Mouse (Mus musculus) embryonic facial prominence, embryonic 15.5 days (tissue): ENCODE measurements around the gene Ifnar1. TPM values are rescaled to one million over a fixed set of nuclear protein-coding genes. Genes with fewer than 3 reads are reported as not detected.

Experiments
- ATAC-seq: fragments of 200-750 bp; cut with Nextera tagmentation; 2 replicates; pipeline ENCODE4 v1.8.0; 2017; ENCODE audit warnings: low read depth, moderate TSS enrichment; ENCODE audit not compliant: insufficient number of reproducible peaks, low FRiP score, low TSS enrichment
- H3K27ac ChIP-seq: fragments of 300-500 bp; sonication (generic); replicated peaks from 2 replicates; pipeline ENCODE4 v1.5.1; 2015; ENCODE audit warnings: mild to moderate bottlenecking, inconsistent platforms
- H3K27me3 ChIP-seq: fragments of 300-500 bp; sonication (generic); 2 replicates; pipeline ENCODE4 v1.6.1; 2015; ENCODE audit warnings: inconsistent platforms
- H3K36me3 ChIP-seq: fragments of 300-500 bp; sonication (generic); 2 replicates; pipeline ENCODE4 v1.6.1; 2015; ENCODE audit warnings: mild to moderate bottlenecking, inconsistent platforms
- H3K4me1 ChIP-seq: fragments of 300-500 bp; sonication (generic); 2 replicates; pipeline ENCODE4 v1.6.1; 2015; ENCODE audit warnings: inconsistent platforms
- H3K4me2 ChIP-seq: fragments of 300-500 bp; sonication (generic); replicated peaks from 2 replicates; pipeline ENCODE4 v1.6.1; 2015; ENCODE audit warnings: mild to moderate bottlenecking, inconsistent platforms
- H3K4me3 ChIP-seq: fragments of 300-500 bp; sonication (generic); replicated peaks from 2 replicates; pipeline ENCODE4 v1.5.1; 2015; ENCODE audit warnings: mild to moderate bottlenecking, inconsistent platforms
- H3K9ac ChIP-seq: fragments of 300-500 bp; sonication (generic); 2 replicates; pipeline ENCODE4 v1.6.1; 2015; ENCODE audit warnings: inconsistent platforms
- H3K9me3 ChIP-seq: fragments of 300-500 bp; sonication (generic); replicated peaks from 2 replicates; pipeline ENCODE4 v1.6.1; 2016; ENCODE audit warnings: inconsistent platforms
- WGBS: fragments of 180-500 bp; shearing (Covaris S2); methylation state at CpG from one replicate; pipeline ENCODE4 v1.1.7; 2015; 5-methylcytosine and 5-hydroxymethylcytosine counted together
- polyA plus RNA-seq: library from polyadenylated mRNA; unstranded; fragments of >200 nt; fragmentation: Nextera tagmentation; extraction: Ambion mirVana; gene quantifications from 2 replicates; pipeline ENCODE4 v1.2.1, GENCODE M21; 2015

The Ifnar1 gene
- polyA plus RNA-seq, 1 experiment from 2014 or later = 57.4 TPM

DNA sequence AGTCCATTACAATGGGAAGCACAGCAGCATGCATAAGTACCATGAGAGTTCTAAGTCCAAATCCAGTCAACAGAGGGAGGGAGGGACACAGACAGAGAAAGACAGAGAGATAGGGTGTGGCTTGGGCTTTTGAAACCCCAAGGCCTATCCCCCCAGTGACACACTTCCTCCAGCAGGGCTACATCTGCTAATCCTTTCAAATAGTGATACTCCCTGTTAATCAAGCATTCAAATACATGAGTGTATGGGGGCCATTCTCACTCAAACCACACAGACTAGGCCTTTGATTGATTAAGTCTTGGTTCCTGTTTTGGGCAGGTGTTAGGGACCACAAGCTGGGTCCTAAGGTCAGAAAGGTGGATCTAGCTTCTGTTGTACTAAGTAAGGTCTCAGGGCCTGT, 4.5 kb upstream of the Ifnar1 start:
- Histone ChIP-seq H3K9me3 (no peaks in the 10 kb centered on the region), H3K9ac (no peak overlapping the region), H3K4me2 (no peak overlapping the region), H3K4me1 (no peaks in the 10 kb centered on the region), H3K36me3 (no peaks in the 10 kb centered on the region), H3K27me3 (no peaks in the 10 kb centered on the region), H3K27ac (no peak overlapping the region), H3K4me3 (no peak overlapping the region)
- no peak for ATAC-seq

DNA sequence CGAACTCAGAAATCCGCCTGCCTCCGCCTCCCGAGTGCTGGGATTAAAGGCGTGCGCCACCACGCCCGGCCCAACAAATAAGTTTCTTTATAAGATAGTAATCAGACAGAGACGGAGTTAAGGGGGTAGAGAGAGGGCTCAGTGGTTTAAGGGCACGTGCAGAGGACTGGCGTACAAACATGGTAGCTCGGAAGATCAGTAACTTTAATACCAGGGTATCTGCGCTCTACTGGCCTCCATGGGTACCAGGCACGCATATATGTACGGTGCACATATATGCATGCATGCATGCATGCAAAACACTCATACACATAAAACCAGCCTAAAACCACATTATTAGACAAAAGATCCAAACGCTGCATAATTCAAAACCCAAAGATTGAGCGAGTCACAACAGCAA, 651 bp upstream of the Ifnar1 start:
- Histone ChIP-seq H3K4me2 (peak overlapping the region; percentile 65), H3K27ac (peak overlapping the region; percentile 97), H3K9ac (peak overlapping the region; percentile 42), H3K36me3 (0 out of 2 replicates have a peak, but pooled peaks cover 5% of the 10 kb centered on the region), H3K4me3 (peak overlapping the region; percentile 90), H3K27me3 (no peaks in the 10 kb centered on the region), H3K9me3 (no peaks in the 10 kb centered on the region), H3K4me1 (peaks cover 8% of the 10 kb centered on the region)
- WGBS = 50% methylated on average over 17 of the region's 17 CpGs
- ATAC-seq = no peak

DNA sequence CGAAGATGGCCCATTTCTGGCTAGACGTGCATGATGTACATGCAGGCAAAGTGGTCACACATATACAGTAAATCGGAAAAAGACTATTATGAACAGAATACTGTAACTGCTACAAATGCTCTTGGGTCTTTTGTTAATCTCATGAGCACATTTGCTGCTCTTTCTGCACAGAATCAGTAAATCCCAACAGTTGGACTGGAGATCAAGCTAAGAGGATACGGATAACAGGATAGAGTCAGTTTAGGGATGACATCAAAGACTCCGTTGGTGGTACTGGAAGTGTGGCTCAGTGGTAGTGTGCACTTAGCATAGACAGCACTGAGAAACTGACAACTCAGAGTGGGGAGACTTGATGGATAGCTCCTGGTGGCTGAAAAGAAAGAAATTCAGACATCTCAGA, 803 bp downstream of the Ifnar1 start:
- Histone ChIP-seq H3K9me3 (no peaks in the 10 kb centered on the region), H3K4me1 (peaks cover 8% of the 10 kb centered on the region), H3K36me3 (peaks cover 19% of the 10 kb centered on the region), H3K27ac (peak overlapping the region; percentile 97), H3K4me3 (peak overlapping the region; percentile 90), H3K27me3 (no peaks in the 10 kb centered on the region), H3K9ac (peak overlapping the region; percentile 89), H3K4me2 (peak overlapping the region; percentile 65)
- WGBS = 19% methylated on average over 5 of the region's 5 CpGs
- no peak for ATAC-seq

DNA sequence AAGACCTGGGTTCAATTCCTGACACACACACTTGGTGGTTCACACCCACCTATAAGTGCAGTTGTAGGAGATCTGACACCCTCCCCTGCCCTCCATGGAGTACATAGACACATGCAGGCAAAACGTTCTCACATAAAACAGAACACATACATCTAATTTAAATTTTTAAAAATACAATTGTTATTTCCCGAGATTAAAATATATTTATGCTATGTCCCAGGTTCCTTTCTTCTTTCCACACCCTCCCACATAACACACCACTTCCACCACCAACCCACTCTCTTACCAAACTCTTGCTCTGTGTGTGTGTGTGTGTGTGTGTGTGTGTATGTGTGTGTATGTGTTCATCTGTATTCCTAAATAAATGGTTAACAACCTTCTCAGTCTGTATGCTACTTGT, 3.0 kb downstream of the Ifnar1 start:
- no peak overlapping the region for H3K27ac ChIP-seq
- H3K9ac ChIP-seq = no peak overlapping the region
- H3K27me3 ChIP-seq = no peaks in the 10 kb centered on the region
- H3K4me2 ChIP-seq = no peak overlapping the region
- no peaks in the 10 kb centered on the region for H3K9me3 ChIP-seq
- no peak for ATAC-seq
- peaks cover 38% of the 10 kb centered on the region for H3K36me3 ChIP-seq
- peaks cover 8% of the 10 kb centered on the region for H3K4me1 ChIP-seq
- no peak overlapping the region for H3K4me3 ChIP-seq
- WGBS = 77% methylated on average over 2 of the region's 2 CpGs

DNA sequence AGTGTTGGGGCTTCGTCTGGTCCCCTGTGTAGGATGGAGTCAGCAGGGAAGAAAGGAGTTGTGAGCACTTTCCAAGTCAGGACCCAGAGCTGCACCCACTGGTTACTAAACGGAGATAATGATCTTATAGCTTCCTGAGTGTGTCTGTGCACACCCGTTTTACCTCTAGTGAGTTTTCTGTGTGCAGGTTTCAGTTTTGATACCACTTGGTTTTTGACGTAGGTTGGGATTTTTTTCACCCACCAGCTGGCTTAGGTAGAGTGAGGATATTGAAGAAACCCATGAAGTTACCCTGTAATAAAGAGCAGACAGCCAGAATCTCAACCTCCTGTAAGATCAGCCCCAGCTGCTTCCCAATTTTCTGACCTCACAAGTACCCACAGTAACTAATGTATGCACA, 5.9 kb downstream of the Ifnar1 start:
- no peak for ATAC-seq
- 89% methylated on average over 4 of the region's 4 CpGs for WGBS
- peaks cover 59% of the 10 kb centered on the region for H3K36me3 ChIP-seq
- no peak overlapping the region for H3K9ac ChIP-seq
- no peaks in the 10 kb centered on the region for H3K9me3 ChIP-seq
- H3K4me1 ChIP-seq = peaks cover 5% of the 10 kb centered on the region
- no peak overlapping the region for H3K27ac ChIP-seq
- H3K27me3 ChIP-seq = no peaks in the 10 kb centered on the region
- H3K4me3 ChIP-seq = no peak overlapping the region
- no peak overlapping the region for H3K4me2 ChIP-seq

DNA sequence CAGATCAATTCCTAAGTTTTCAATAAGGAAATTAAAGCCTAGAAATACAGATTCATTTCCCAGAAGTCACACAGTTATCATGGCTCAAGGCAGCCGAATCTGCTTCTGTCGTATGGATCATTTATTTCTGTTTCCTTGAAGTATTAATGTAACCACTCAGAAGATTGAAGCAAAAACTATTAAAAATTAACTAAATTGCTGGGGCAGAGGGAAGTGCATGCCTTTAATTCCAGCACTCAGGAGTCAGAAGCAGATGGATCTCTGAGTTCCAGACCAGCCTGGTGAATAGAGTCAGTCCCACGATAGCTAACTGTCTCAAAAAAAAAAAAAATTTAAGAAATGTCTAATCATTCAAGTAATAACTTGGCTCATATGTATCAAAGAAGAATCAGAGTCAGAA, 6.4 kb downstream of the Ifnar1 start:
- 85% methylated on average over 3 of the region's 3 CpGs for WGBS
- no peaks in the 10 kb centered on the region for H3K9me3 ChIP-seq
- H3K27ac ChIP-seq = no peak overlapping the region
- peaks cover 62% of the 10 kb centered on the region for H3K36me3 ChIP-seq
- no peaks in the 10 kb centered on the region for H3K4me1 ChIP-seq
- H3K4me3 ChIP-seq = no peak overlapping the region
- ATAC-seq = no peak
- no peak overlapping the region for H3K9ac ChIP-seq
- no peaks in the 10 kb centered on the region for H3K27me3 ChIP-seq
- no peak overlapping the region for H3K4me2 ChIP-seq

DNA sequence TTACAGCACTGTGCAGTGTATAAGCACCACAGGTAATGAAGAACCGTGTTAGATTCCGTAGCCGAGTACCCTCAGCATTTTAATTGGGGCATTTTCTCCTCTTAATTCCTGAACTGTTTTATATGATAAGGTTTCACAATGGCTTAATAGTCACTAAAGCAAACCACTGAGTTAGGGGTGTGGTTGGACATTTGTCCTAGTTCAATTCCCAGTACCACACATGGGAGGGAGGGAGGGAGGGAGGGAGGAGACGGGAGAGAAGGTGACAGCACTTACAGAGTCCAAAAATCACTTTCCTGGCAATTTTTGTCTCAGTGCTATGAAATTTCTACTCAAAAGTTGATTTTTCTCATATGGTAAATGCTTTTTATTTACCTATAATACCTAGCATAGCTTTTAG, 10.5 kb downstream of the Ifnar1 start:
- no peak overlapping the region for H3K4me2 ChIP-seq
- 89% methylated on average over 4 of the region's 4 CpGs for WGBS
- H3K27ac ChIP-seq = no peak overlapping the region
- no peaks in the 10 kb centered on the region for H3K27me3 ChIP-seq
- H3K4me1 ChIP-seq = no peaks in the 10 kb centered on the region
- H3K9ac ChIP-seq = no peak overlapping the region
- peaks cover 89% of the 10 kb centered on the region for H3K36me3 ChIP-seq
- H3K4me3 ChIP-seq = no peak overlapping the region
- ATAC-seq = no peak
- no peaks in the 10 kb centered on the region for H3K9me3 ChIP-seq

DNA sequence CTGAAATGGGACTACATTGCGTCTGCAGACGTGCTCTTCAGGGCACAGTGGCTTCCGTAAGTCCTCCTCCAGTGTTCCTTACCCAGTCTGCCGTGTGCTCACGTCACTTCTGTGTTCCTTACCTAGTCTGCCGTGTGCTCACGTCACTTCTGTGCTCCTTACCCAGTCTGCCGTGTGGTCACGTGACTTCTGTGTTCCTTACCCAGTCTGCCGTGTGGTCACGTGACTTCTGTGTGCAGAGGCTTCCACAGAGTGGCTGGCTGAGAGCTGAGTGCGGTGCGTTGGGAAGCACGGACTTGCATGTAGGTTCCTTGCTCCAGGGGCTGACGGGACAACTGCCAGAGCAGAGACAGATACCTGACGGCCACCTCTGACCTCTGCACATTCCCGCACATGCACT, 11.2 kb downstream of the Ifnar1 start:
- Histone ChIP-seq H3K4me2 (no peak overlapping the region), H3K36me3 (peaks cover 89% of the 10 kb centered on the region), H3K27ac (no peak overlapping the region), H3K27me3 (no peaks in the 10 kb centered on the region), H3K4me3 (no peak overlapping the region), H3K4me1 (no peaks in the 10 kb centered on the region), H3K9me3 (no peaks in the 10 kb centered on the region), H3K9ac (no peak overlapping the region)
- 92% methylated on average over 17 of the region's 17 CpGs for WGBS
- ATAC-seq = no peak

DNA sequence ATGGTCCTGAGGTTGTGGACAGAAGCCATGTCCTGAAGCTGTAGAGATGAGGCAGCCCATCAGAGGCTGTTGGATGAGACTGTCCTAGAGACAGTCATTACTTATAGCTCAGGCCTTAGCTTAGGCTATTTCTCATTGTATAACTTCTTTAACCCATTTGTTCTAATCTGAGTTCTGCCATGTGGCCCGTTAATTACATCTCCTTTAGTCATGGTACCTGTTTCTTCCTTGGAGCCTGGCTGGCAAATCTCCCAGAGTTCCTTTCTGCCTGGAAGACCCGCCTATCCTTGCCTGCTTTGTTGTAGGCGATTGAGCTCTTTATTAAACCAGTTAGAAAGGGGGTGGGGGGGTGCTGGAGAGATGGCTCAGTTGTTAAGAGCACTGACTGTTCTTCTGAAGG, 11.7 kb downstream of the Ifnar1 start:
- no peak overlapping the region for H3K4me3 ChIP-seq
- H3K9me3 ChIP-seq = no peaks in the 10 kb centered on the region
- 89% methylated on average over 3 of the region's 3 CpGs for WGBS
- ATAC-seq = no peak
- H3K9ac ChIP-seq = no peak overlapping the region
- H3K27me3 ChIP-seq = no peaks in the 10 kb centered on the region
- H3K4me1 ChIP-seq = no peaks in the 10 kb centered on the region
- no peak overlapping the region for H3K27ac ChIP-seq
- H3K4me2 ChIP-seq = no peak overlapping the region
- peaks cover 90% of the 10 kb centered on the region for H3K36me3 ChIP-seq

DNA sequence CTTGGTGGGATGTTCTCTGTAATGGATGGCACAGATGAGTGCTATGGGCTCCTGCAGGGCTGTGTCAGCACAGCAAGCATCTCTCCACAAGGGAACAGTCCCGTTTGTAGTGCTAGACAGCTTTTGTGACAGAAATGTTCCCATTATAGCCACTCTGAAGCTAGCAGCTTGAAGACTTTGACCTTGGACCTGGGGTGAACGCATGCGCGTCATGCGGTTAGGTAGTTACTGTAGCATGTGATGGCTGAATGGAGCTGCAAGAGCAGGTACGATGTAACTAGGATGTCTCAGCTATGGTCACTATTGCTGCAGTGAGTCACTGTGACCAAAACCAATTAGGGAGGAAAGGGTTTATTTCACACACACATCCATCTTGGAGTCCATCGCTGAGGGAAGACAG, 13.0 kb downstream of the Ifnar1 start:
- peaks cover 86% of the 10 kb centered on the region for H3K36me3 ChIP-seq
- no peaks in the 10 kb centered on the region for H3K4me1 ChIP-seq
- no peak overlapping the region for H3K9ac ChIP-seq
- H3K4me2 ChIP-seq = no peak overlapping the region
- ATAC-seq = no peak
- no peaks in the 10 kb centered on the region for H3K27me3 ChIP-seq
- H3K9me3 ChIP-seq = no peaks in the 10 kb centered on the region
- H3K4me3 ChIP-seq = no peak overlapping the region
- WGBS = 91% methylated on average over 7 of the region's 7 CpGs
- H3K27ac ChIP-seq = no peak overlapping the region

DNA sequence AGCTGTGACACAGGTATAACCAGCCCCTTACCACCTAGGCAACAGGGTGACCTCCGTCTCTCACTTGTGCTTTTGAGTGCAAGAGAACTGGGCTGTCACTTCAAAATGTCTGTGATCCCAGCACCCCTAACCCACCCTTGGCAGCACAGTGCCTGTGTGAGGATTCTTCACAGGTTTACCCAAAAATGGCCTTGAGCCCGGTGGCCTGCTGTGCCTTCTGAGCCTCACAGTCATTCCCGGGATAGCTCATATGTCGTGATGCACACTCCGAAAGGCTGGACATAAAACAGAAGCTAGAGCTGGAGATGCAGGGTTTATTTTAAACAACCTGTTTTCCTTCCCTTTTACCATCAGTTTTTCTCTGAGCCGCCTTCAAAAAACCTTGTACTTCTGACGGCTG, 19.7 kb downstream of the Ifnar1 start:
- Histone ChIP-seq H3K4me1 (no peaks in the 10 kb centered on the region), H3K9ac (no peak overlapping the region), H3K27me3 (no peaks in the 10 kb centered on the region), H3K4me2 (no peak overlapping the region), H3K36me3 (peaks cover 73% of the 10 kb centered on the region), H3K4me3 (no peak overlapping the region), H3K27ac (no peak overlapping the region), H3K9me3 (no peaks in the 10 kb centered on the region)
- ATAC-seq = no peak
- 94% methylated on average over 7 of the region's 7 CpGs for WGBS

DNA sequence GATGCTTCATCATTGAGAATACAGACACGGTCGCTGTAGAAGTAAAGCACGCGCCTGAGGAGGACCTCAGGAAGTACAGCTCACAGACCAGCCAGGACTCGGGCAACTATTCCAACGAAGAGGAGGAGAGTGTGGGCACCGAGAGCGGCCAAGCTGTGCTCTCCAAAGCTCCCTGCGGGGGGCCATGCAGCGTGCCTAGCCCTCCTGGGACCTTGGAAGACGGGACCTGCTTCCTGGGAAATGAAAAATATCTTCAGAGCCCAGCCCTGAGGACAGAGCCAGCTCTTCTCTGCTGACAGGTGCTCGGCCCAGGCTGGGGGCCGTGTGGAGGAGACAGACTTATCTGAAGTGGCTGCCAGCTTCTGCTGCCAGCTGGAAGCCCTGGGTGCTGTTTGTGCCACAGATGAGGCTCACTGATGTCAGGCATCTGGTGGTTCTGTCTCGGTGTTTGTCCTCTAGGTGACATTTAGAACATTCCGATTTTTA, 20.1 kb downstream of the Ifnar1 start:
- Histone ChIP-seq H3K27me3 (no peaks in the 10 kb centered on the region), H3K9me3 (no peaks in the 10 kb centered on the region), H3K4me2 (no peak overlapping the region), H3K36me3 (peaks cover 69% of the 10 kb centered on the region), H3K4me1 (no peaks in the 10 kb centered on the region), H3K4me3 (no peak overlapping the region), H3K9ac (no peak overlapping the region), H3K27ac (no peak overlapping the region)
- no peak for ATAC-seq
- 91% methylated on average over 15 of the region's 15 CpGs for WGBS
